Mouse (Mus musculus) embryonic facial prominence, embryonic 11.5 days (tissue): ENCODE measurements around the gene Adrb1. TPM values are rescaled to one million over a fixed set of nuclear protein-coding genes. Genes with fewer than 3 reads are reported as not detected.

Experiments
- ATAC-seq: fragments of 200-750 bp; cut with Nextera tagmentation; replicated peaks from 2 replicates; pipeline ENCODE4 v1.8.0; 2017; ENCODE audit warnings: low read depth; ENCODE audit not compliant: insufficient number of reproducible peaks, low FRiP score, low TSS enrichment
- DNase-seq: peaks from one replicate; pipeline ENCODE4 v3.0.0-alpha.2; 2015; ENCODE audit warnings: low spot score
- H3K27ac ChIP-seq: fragments of 300-500 bp; sonication (generic); replicated peaks from 2 replicates; pipeline ENCODE4 v1.5.1; 2014; ENCODE audit warnings: mild to moderate bottlenecking, low read depth, low read length, control low read depth
- H3K27me3 ChIP-seq: fragments of 300-500 bp; sonication (generic); 2 replicates; pipeline ENCODE4 v1.6.1; 2014; ENCODE audit warnings: mild to moderate bottlenecking, low read length, moderate library complexity, mixed read lengths; ENCODE audit not compliant: control insufficient read depth, insufficient read depth
- H3K36me3 ChIP-seq: fragments of 300-500 bp; sonication (generic); replicated peaks from 2 replicates; pipeline ENCODE4 v1.6.1; 2014; ENCODE audit warnings: low read depth, mild to moderate bottlenecking, low read length, moderate library complexity, mixed read lengths; ENCODE audit not compliant: control insufficient read depth, insufficient read depth
- H3K4me1 ChIP-seq: fragments of 300-500 bp; sonication (generic); 2 replicates; pipeline ENCODE4 v1.6.1; 2014; ENCODE audit warnings: low read length, mixed read lengths; ENCODE audit not compliant: control insufficient read depth, insufficient read depth
- H3K4me2 ChIP-seq: fragments of 300-500 bp; sonication (generic); 2 replicates; pipeline ENCODE4 v1.6.1; 2014; ENCODE audit warnings: low read depth, mild to moderate bottlenecking, control low read depth, low read length, moderate library complexity
- H3K4me3 ChIP-seq: fragments of 300-500 bp; sonication (generic); 2 replicates; pipeline ENCODE4 v1.5.1; 2014; ENCODE audit warnings: low read depth, low read length, control low read depth
- H3K9ac ChIP-seq: fragments of 300-500 bp; sonication (generic); replicated peaks from 2 replicates; pipeline ENCODE4 v1.6.1; 2014; ENCODE audit warnings: mild to moderate bottlenecking, control low read depth, low read length
- H3K9me3 ChIP-seq: fragments of 300-500 bp; sonication (generic); replicated peaks from 2 replicates; pipeline ENCODE4 v1.6.1; 2016; ENCODE audit warnings: mild to moderate bottlenecking, low read length, inconsistent platforms, mixed read lengths; ENCODE audit not compliant: control insufficient read depth
- WGBS: fragments of 180-500 bp; shearing (Covaris S2); extraction: QIAGEN DNeasy Blood & Tissue Kit; methylation state at CpG from one replicate; pipeline ENCODE4 v1.1.7; 2014; 5-methylcytosine and 5-hydroxymethylcytosine counted together
- polyA plus RNA-seq: library from polyadenylated mRNA; unstranded; fragments of >200 nt; fragmentation: Nextera tagmentation; extraction: Ambion mirVana; gene quantifications from 2 replicates; pipeline ENCODE4 v1.2.1, GENCODE M21; 2014

The Adrb1 gene
- polyA plus RNA-seq, 1 experiment from 2014 or later, result 0.42 TPM

DNA sequence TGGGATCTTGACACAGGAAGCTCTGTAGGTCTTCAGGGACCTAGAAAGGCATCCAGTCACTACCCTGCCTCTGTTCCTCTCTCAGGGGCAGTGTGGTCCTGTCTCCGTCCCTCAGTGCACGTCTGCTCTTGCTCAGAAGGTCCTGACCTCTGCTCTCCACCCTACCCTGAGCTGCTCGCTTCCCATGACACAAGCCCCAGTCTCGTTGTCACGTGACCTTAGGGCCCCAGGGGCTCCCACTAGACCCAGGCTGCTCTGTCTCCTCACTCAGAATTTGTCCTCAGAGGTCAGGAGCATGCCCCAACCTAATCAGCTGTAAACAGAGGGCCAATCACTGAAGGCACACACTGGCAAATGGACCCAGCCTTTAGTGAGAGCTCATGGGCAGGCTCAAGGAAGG lies 29.5 kb upstream of the Adrb1 start:
- no peak overlapping the region for H3K27ac ChIP-seq

GRCm38 (mm10) chr19:56697370-56698144 lies 24.4 kb upstream of the Adrb1 start:
- Histone ChIP-seq H3K4me2 (no peak overlapping the region), H3K27me3 (no peaks in the 10 kb centered on the region), H3K9me3 (no peaks in the 10 kb centered on the region), H3K36me3 (no peaks in the 10 kb centered on the region), H3K4me1 (no peaks in the 10 kb centered on the region), H3K4me3 (no peak overlapping the region), H3K9ac (no peak overlapping the region), H3K27ac (no peak overlapping the region)
- 89% methylated on average over 20 of the region's 20 CpGs for WGBS
- no peak for ATAC-seq
- DNase-seq, result no peak

More for the DNA sequence above, 29.5 kb upstream of the Adrb1 start:
- Histone ChIP-seq H3K4me3 (no peak overlapping the region), H3K4me1 (no peaks in the 10 kb centered on the region), H3K9ac (no peak overlapping the region), H3K36me3 (no peaks in the 10 kb centered on the region), H3K27me3 (no peaks in the 10 kb centered on the region), H3K9me3 (no peaks in the 10 kb centered on the region), H3K4me2 (no peak overlapping the region)
- WGBS, result 15% methylated on average over 5 of the region's 5 CpGs
- ATAC-seq (no peak; the same call in 1 of the 2 replicates), DNase-seq (no peak)

DNA sequence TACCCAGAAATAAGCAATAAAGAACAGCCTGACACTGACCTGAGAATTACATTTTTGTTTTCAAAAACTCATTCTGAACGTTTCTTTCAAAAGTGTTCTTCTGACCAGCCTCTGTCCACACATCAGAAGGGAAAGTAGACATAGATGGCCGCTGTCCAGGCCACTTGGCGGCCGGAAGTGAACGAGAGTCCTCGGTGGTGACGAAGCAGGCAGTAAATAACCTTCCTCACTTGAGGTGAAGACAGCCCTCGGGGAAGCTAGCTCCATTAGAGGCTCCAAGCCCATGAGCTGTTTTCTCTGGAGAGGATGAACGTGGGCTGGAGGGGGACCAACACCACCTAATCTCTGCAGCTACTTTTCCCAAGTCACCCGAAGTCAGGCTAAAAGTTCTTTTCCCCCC lies 21.2 kb upstream of the Adrb1 start:
- Histone ChIP-seq H3K27ac (no peak overlapping the region), H3K36me3 (no peaks in the 10 kb centered on the region), H3K9me3 (no peaks in the 10 kb centered on the region), H3K27me3 (no peaks in the 10 kb centered on the region), H3K9ac (no peak overlapping the region), H3K4me2 (no peak overlapping the region), H3K4me3 (no peak overlapping the region), H3K4me1 (no peaks in the 10 kb centered on the region; the same call in 1 of the 2 replicates)
- no peak for DNase-seq
- WGBS, result 83% methylated on average over 10 of the region's 10 CpGs
- ATAC-seq, result no peak

DNA sequence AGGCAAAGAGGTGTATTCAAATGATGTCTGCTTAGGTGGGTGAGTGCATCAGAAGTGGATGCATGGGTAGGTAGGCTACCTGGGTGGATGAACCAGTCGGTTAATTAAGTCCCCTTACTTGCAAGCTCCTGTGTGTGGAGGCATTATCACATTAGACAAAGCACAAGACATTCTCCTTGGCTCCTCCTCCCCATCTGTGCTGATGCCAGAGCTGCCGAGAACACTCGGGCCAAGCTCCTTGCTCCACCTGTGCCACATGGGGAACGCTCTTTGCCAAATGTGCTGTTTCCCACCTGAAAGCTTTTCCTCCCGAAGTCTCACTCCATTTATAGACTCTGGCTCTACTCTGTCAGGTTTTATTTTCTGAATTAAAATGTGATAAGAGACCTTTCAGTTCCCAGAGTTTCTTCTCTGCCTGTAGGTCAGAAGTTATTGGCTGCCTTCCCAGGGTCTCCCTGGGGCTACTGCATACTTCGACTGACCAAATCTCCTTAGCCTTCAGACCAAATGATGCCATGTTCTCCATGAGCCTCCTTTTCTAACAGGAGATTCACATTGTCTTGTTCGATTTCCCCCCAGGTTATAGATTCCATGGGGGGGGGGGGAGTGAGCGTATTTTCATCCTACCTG lies 20.5 kb upstream of the Adrb1 start:
- DNase-seq (no peak), ATAC-seq (no peak)
- no peaks in the 10 kb centered on the region for H3K36me3 ChIP-seq
- no peak overlapping the region for H3K9ac ChIP-seq
- H3K4me1 ChIP-seq, result no peaks in the 10 kb centered on the region; the same call in 1 of the 2 replicates
- H3K4me2 ChIP-seq, result no peak overlapping the region
- H3K27me3 ChIP-seq, result no peaks in the 10 kb centered on the region
- WGBS, result 75% methylated on average over 8 of the region's 8 CpGs
- H3K4me3 ChIP-seq, result no peak overlapping the region
- no peaks in the 10 kb centered on the region for H3K9me3 ChIP-seq
- H3K27ac ChIP-seq, result no peak overlapping the region

- Histone ChIP-seq H3K27ac (no peak overlapping the region), H3K36me3 (no peaks in the 10 kb centered on the region), H3K4me2 (no peak overlapping the region), H3K9me3 (no peaks in the 10 kb centered on the region), H3K4me3 (no peak overlapping the region), H3K4me1 (no peaks in the 10 kb centered on the region; the same call in 1 of the 2 replicates), H3K9ac (no peak overlapping the region), H3K27me3 (no peaks in the 10 kb centered on the region)
- 83% methylated on average over 6 of the region's 6 CpGs for WGBS
- no peak for DNase-seq
- ATAC-seq, result no peak
Measured at GRCm38 (mm10) chr19:56702039-56702438, 20.0 kb upstream of the Adrb1 start.

DNA sequence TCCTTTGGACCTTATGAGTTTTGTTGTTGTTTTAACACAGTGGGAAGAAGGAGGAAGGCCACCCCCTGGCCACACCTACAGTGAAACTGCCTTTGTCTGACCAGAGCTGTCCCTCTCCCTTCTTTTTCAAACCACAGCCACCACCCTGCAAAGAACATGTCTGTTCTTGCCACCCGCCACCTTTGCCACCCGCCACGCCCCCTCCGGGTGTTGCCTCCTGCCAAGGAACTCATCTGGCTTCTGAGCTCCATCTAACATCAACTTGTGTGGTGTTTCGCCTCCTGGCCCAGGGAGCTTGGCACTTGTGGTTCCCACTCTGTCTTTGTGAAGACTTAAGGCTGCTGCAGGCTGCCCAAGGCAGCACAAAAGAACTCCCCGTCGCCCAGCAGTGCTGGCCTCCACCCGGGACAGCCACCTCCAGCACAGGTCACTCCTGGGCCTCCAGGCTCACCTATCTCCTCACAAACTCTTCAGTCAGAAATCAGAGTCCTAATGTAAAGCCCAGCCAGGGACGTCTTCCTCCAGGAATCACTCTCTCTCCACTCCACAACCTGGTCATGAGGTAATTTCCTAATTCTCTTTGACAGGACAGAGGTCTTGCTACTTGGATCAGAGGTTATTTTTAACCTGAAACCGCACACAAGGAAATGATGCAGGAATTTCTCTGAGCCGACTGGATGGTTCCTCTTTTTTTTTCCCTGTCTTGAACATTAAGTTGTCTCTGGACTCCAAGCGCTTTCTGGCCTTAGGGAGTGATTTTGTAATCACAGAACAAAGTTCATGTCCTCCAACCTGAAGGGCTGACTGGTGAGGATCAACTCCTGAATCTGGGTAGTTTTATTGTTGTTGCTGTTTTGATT lies 18.5 kb upstream of the Adrb1 start:
- no peaks in the 10 kb centered on the region for H3K9me3 ChIP-seq
- 65% methylated on average over 12 of the region's 12 CpGs for WGBS
- no peaks in the 10 kb centered on the region for H3K36me3 ChIP-seq
- H3K27me3 ChIP-seq, result no peaks in the 10 kb centered on the region
- H3K4me3 ChIP-seq, result no peak overlapping the region
- H3K27ac ChIP-seq, result no peak overlapping the region
- H3K4me1 ChIP-seq, result no peaks in the 10 kb centered on the region; the same call in 1 of the 2 replicates
- no peak overlapping the region for H3K9ac ChIP-seq
- H3K4me2 ChIP-seq, result no peak overlapping the region
- ATAC-seq (no peak), DNase-seq (no peak)

DNA sequence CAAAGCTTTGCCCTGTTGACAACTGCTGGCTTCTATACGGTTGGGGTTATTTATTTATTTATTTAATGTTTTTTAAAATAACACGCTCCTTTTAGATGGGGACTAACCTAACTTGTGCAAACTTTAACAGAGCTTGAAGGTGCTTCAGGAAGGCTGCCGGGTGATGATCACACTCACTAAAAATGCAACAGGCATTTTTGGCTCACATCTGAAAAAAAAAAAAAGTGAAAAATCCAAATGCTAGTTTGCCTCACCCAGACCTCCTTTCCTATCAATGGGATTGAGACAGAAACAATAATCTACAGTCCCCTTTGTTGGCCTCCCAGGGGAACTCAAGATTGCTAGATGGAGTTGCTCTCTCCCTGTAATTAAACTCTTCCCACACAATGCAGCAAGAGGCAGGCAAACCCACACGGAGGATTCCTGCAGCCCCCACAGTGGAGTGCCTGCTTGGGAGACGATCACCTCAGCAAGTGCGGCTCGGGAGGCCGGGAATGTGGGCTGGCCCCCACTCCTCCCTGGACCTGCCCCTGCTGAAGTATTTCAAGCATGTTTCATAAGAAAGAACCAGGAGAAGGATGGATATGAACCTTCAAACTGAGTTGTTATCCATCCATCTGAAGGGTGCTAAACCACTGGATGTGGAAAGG lies 16.8 kb upstream of the Adrb1 start:
- H3K27ac ChIP-seq, result no peak overlapping the region
- no peaks in the 10 kb centered on the region; the same call in 1 of the 2 replicates for H3K4me1 ChIP-seq
- no peak overlapping the region for H3K9ac ChIP-seq
- no peaks in the 10 kb centered on the region for H3K27me3 ChIP-seq
- H3K36me3 ChIP-seq, result no peaks in the 10 kb centered on the region
- no peaks in the 10 kb centered on the region for H3K9me3 ChIP-seq
- no peak overlapping the region for H3K4me2 ChIP-seq
- no peak for DNase-seq
- no peak for ATAC-seq
- WGBS, result 36% methylated on average over 8 of the region's 8 CpGs
- no peak overlapping the region for H3K4me3 ChIP-seq
